Comparison of ENCODE assay signal across 33 mouse cellular contexts in genomic region chr15:11083678-11084077, GRCm38 (mm10). TPM values are rescaled to one million over a fixed set of nuclear protein-coding genes. Genes with fewer than 3 reads are reported as not detected.
A peak's percentile ranks its signal among the peaks of the same experiment; 100 is the strongest.
DNase-seq lines count a peak whose midpoint lies in the region; ATAC-seq and TF ChIP-seq lines count a peak whose summit lies in the region.
"Had no signal": no experiment of that assay in that cellular context is flagged by ENCODE, and none has a peak within 500 bp of the region (broad histone marks: within the 10 kb centered on the region; RNA-seq: fewer than 3 reads in every experiment).

No protein-coding gene starts in this region.

- no peaks in the 10 kb centered on the region for H3K36me3 ChIP-seq in forebrain, embryonic 12.5 days (replicated peaks)
- H3K36me3 ChIP-seq in forebrain, embryonic 11.5 days (ENCODE audit: control insufficient read depth, insufficient read depth, low read length), result no peaks in the 10 kb centered on the region
- H3K36me3 ChIP-seq in midbrain, embryonic 15.5 days (replicated peaks), result no peaks in the 10 kb centered on the region
- H3K36me3 ChIP-seq in midbrain, embryonic 14.5 days (ENCODE audit: control insufficient read depth, insufficient read depth, low read length), result no peaks in the 10 kb centered on the region
- no peaks in the 10 kb centered on the region for H3K36me3 ChIP-seq in neural tube, embryonic 14.5 days (ENCODE audit: control insufficient read depth, insufficient read depth, low read length)
- H3K36me3 ChIP-seq: embryonic facial prominence, embryonic 12.5 days; forebrain, embryonic 15.5 days; G1E; kidney, embryonic 15.5 days; limb, embryonic 13.5 days; lung, embryonic 15.5 days had no signal

- 0 out of 2 replicates have a peak, but pooled peaks have one; percentile 15 for TF ChIP-seq CTCF in embryonic fibroblast, embryonic 13.5 days (IDR thresholded peaks at IDR 0.05; ENCODE audit: borderline replicate concordance, insufficient read depth, low read length)

- TF ChIP-seq POLR2A in embryonic fibroblast, embryonic 13.5 days (IDR thresholded peaks at IDR 0.05; ENCODE audit: low read depth, low read length), result no peak

- ATAC-seq in forebrain, embryonic 12.5 days (ENCODE audit: low FRiP score), result 0 out of 2 replicates have a peak, but pooled peaks have one; percentile 27
- ATAC-seq in forebrain, embryonic 11.5 days (replicated peaks; ENCODE audit: low FRiP score), result no peak
- peak; percentile 49; the same call in 1 of the 2 replicates for ATAC-seq in midbrain, embryonic 15.5 days (replicated peaks)
- ATAC-seq in midbrain, embryonic 14.5 days (ENCODE audit: low FRiP score, low TSS enrichment), result no peak
- 0 out of 2 replicates have a peak, but pooled peaks have one; percentile 3 for ATAC-seq in neural tube, embryonic 14.5 days (ENCODE audit: low read depth)
- ATAC-seq: inflammation-experienced regulatory T-cells, adult 6 months had no signal

- H3K4me2 ChIP-seq in forebrain, embryonic 12.5 days, result no peak overlapping the region
- H3K4me2 ChIP-seq in forebrain, embryonic 11.5 days (ENCODE audit: low read depth, low read length, severe bottlenecking), result no peak overlapping the region
- no peak overlapping the region for H3K4me2 ChIP-seq in midbrain, embryonic 15.5 days
- no peak overlapping the region for H3K4me2 ChIP-seq in midbrain, embryonic 14.5 days (ENCODE audit: low read length)
- no peak overlapping the region for H3K4me2 ChIP-seq in neural tube, embryonic 14.5 days (ENCODE audit: low read depth, low read length)
- H3K4me2 ChIP-seq: embryonic facial prominence, embryonic 12.5 days; forebrain, embryonic 15.5 days; heart, embryonic 11.5 days; kidney, embryonic 15.5 days; limb, embryonic 13.5 days; liver, embryonic 11.5 days; lung, embryonic 15.5 days had no signal

- H3K9ac ChIP-seq in forebrain, embryonic 12.5 days, result no peak overlapping the region
- H3K9ac ChIP-seq in forebrain, embryonic 11.5 days (ENCODE audit: low read length), result no peak overlapping the region
- H3K9ac ChIP-seq in midbrain, embryonic 15.5 days, result no peak overlapping the region
- no peak overlapping the region for H3K9ac ChIP-seq in midbrain, embryonic 14.5 days (replicated peaks; ENCODE audit: low read length)
- H3K9ac ChIP-seq in neural tube, embryonic 14.5 days (replicated peaks; ENCODE audit: low read depth, low read length), result no peak overlapping the region
- H3K9ac ChIP-seq: embryonic facial prominence, embryonic 12.5 days; forebrain, embryonic 15.5 days; kidney, embryonic 15.5 days; limb, embryonic 13.5 days; lung, embryonic 15.5 days had no signal

- H3K4me1 ChIP-seq in forebrain, embryonic 12.5 days, result peaks cover 10% of the 10 kb centered on the region; the same call in 1 of the 2 replicates
- no peaks in the 10 kb centered on the region for H3K4me1 ChIP-seq in forebrain, embryonic 11.5 days (replicated peaks; ENCODE audit: control insufficient read depth, insufficient read depth, low read length)
- H3K4me1 ChIP-seq in midbrain, embryonic 15.5 days, result peaks cover 9% of the 10 kb centered on the region
- H3K4me1 ChIP-seq in midbrain, embryonic 14.5 days (ENCODE audit: control insufficient read depth, insufficient read depth, low read length), result no peaks in the 10 kb centered on the region
- H3K4me1 ChIP-seq in embryonic fibroblast, embryonic 13.5 days (ENCODE audit: control insufficient read depth, insufficient read depth, low read length), result peaks cover 20% of the 10 kb centered on the region
- H3K4me1 ChIP-seq in neural tube, embryonic 14.5 days (ENCODE audit: control insufficient read depth, insufficient read depth, low read length), result peaks cover 11% of the 10 kb centered on the region
- H3K4me1 ChIP-seq: forebrain, embryonic 15.5 days had no signal

- DNase-seq in forebrain, embryonic 11.5 days (ENCODE audit: low spot score), result no peak
- DNase-seq in midbrain, embryonic 14.5 days, result no peak
- DNase-seq in thymus, postnatal 25 days, result no peak
- DNase-seq: adrenal gland, postnatal 14 days; cerebellum, adult 11 months; cerebellum, adult 9-10 months; cerebellum, postnatal 36 days; gastrocnemius, adult 2 months; gastrocnemius, postnatal 36 days; heart, adult 18-20 months; heart, postnatal 4 days; kidney, adult 18-20 months; kidney, postnatal 25 days; right cerebral cortex, postnatal 4 days; thymus, adult 18-20 months; thymus, postnatal 36 days had no signal

- H3K27ac ChIP-seq in forebrain, embryonic 12.5 days, result no peak overlapping the region
- no peak overlapping the region for H3K27ac ChIP-seq in forebrain, embryonic 11.5 days (ENCODE audit: low read depth, low read length)
- H3K27ac ChIP-seq in midbrain, embryonic 15.5 days, result no peak overlapping the region
- no peak overlapping the region for H3K27ac ChIP-seq in midbrain, embryonic 14.5 days (replicated peaks; ENCODE audit: low read depth, low read length)
- H3K27ac ChIP-seq in embryonic fibroblast, embryonic 13.5 days (ENCODE audit: insufficient read depth, low read length), result peak overlapping the region; percentile 78; the same call in 1 of the 2 replicates
- no peak overlapping the region for H3K27ac ChIP-seq in neural tube, embryonic 14.5 days (ENCODE audit: low read depth, low read length)
- H3K27ac ChIP-seq: forebrain, embryonic 15.5 days; gastrocnemius, adult 2 months; layer of hippocampus, adult 2 months had no signal

- WGBS in forebrain, embryonic 12.5 days, result 92% methylated on average over 3 of the region's 3 CpGs
- 92% methylated on average over 3 of the region's 3 CpGs for WGBS in forebrain, embryonic 11.5 days
- WGBS in midbrain, embryonic 15.5 days, result 84% methylated on average over 3 of the region's 3 CpGs
- WGBS in midbrain, embryonic 14.5 days, result 87% methylated on average over 3 of the region's 3 CpGs
- 72% methylated on average over 3 of the region's 3 CpGs for WGBS in neural tube, embryonic 14.5 days

- H3K27me3 ChIP-seq in forebrain, embryonic 12.5 days, result no peaks in the 10 kb centered on the region
- H3K27me3 ChIP-seq in forebrain, embryonic 11.5 days (ENCODE audit: control insufficient read depth, insufficient read depth, low read length), result no peaks in the 10 kb centered on the region
- H3K27me3 ChIP-seq in midbrain, embryonic 15.5 days (replicated peaks), result no peaks in the 10 kb centered on the region
- H3K27me3 ChIP-seq in midbrain, embryonic 14.5 days (ENCODE audit: control insufficient read depth, insufficient read depth, low read length), result no peaks in the 10 kb centered on the region
- H3K27me3 ChIP-seq in neural tube, embryonic 14.5 days (ENCODE audit: control insufficient read depth, insufficient read depth, low read length), result no peaks in the 10 kb centered on the region
- H3K27me3 ChIP-seq: embryonic facial prominence, embryonic 12.5 days; forebrain, embryonic 15.5 days; kidney, embryonic 15.5 days; limb, embryonic 13.5 days; lung, embryonic 15.5 days had no signal

- H3K9me3 ChIP-seq in forebrain, embryonic 12.5 days, result no peaks in the 10 kb centered on the region
- no peaks in the 10 kb centered on the region for H3K9me3 ChIP-seq in forebrain, embryonic 11.5 days (ENCODE audit: control insufficient read depth, low read length)
- no peaks in the 10 kb centered on the region for H3K9me3 ChIP-seq in midbrain, embryonic 15.5 days
- no peaks in the 10 kb centered on the region for H3K9me3 ChIP-seq in midbrain, embryonic 14.5 days (ENCODE audit: control insufficient read depth, low read length)
- no peaks in the 10 kb centered on the region for H3K9me3 ChIP-seq in neural tube, embryonic 14.5 days (ENCODE audit: control insufficient read depth, low read length)
- H3K9me3 ChIP-seq: embryonic facial prominence, embryonic 12.5 days; forebrain, embryonic 15.5 days; G1E; kidney, embryonic 15.5 days; limb, embryonic 13.5 days; lung, embryonic 15.5 days had no signal

- no peak overlapping the region for H3K4me3 ChIP-seq in forebrain, embryonic 12.5 days (replicated peaks)
- H3K4me3 ChIP-seq in forebrain, embryonic 11.5 days (ENCODE audit: low read depth, low read length), result no peak overlapping the region
- H3K4me3 ChIP-seq in midbrain, embryonic 15.5 days, result no peak overlapping the region
- no peak overlapping the region for H3K4me3 ChIP-seq in midbrain, embryonic 14.5 days (replicated peaks; ENCODE audit: low read depth, low read length)
- H3K4me3 ChIP-seq in embryonic fibroblast, embryonic 13.5 days (ENCODE audit: insufficient read depth, low read length), result no peak overlapping the region
- no peak overlapping the region for H3K4me3 ChIP-seq in neural tube, embryonic 14.5 days (ENCODE audit: low read depth, low read length)
- H3K4me3 ChIP-seq: embryonic facial prominence, embryonic 12.5 days; erythroblast, embryonic 14.5 days; forebrain, embryonic 15.5 days; gastrocnemius, adult 2 months; kidney, embryonic 15.5 days; layer of hippocampus, adult 2 months; limb, embryonic 13.5 days; lung, embryonic 15.5 days had no signal

RNA-seq across cellular contexts. Expression of gene Adamts12, which starts 19.1 kb away (rescaled TPM):
- 1.7 and 3.2 TPM in 2 replicates for polyA plus RNA-seq in forebrain, embryonic 12.5 days (2016; fragmentation: Nextera tagmentation; extraction: Ambion mirVana)
- polyA plus RNA-seq in forebrain, embryonic 11.5 days (2014; fragmentation: Nextera tagmentation; extraction: Ambion mirVana), result 2.1 and 2.4 TPM in 2 replicates
- 1.8 and 2.2 TPM in 2 replicates for polyA plus RNA-seq in midbrain, embryonic 15.5 days (2015; fragmentation: Nextera tagmentation; extraction: Ambion mirVana)
- polyA plus RNA-seq in midbrain, embryonic 14.5 days (2014; fragmentation: Nextera tagmentation; extraction: Ambion mirVana), result 0.70 and 2.8 TPM in 2 replicates
- 35.1 and 40.9 TPM in 2 replicates for polyA plus RNA-seq in embryonic fibroblast, embryonic 13.5 days (2011; ENCODE audit: insufficient read length, low read depth, missing spikeins)
- polyA plus RNA-seq in neural tube, embryonic 14.5 days (2014; fragmentation: Nextera tagmentation; extraction: Ambion mirVana), result 2.2 and 4.1 TPM in 2 replicates
- polyA plus RNA-seq: G1E; inflammation-experienced regulatory T-cells, adult 6 months had no signal

RNA-seq across cellular contexts. Expression of gene Rxfp3, which starts 45.9 kb away (rescaled TPM):
- 1.9 and 2.5 TPM in 2 replicates for polyA plus RNA-seq in forebrain, embryonic 12.5 days (2016; fragmentation: Nextera tagmentation; extraction: Ambion mirVana)
- polyA plus RNA-seq in forebrain, embryonic 11.5 days (2014; fragmentation: Nextera tagmentation; extraction: Ambion mirVana), result 0.76 and 1.1 TPM in 2 replicates
- polyA plus RNA-seq in midbrain, embryonic 15.5 days (2015; fragmentation: Nextera tagmentation; extraction: Ambion mirVana), result 2.6 and 3.0 TPM in 2 replicates
- polyA plus RNA-seq in midbrain, embryonic 14.5 days (2014; fragmentation: Nextera tagmentation; extraction: Ambion mirVana), result 2.5 TPM in 2 replicates
- polyA plus RNA-seq in embryonic fibroblast, embryonic 13.5 days (2011; ENCODE audit: insufficient read length, low read depth, missing spikeins), result 0.28 TPM in 1 of 2 replicates, not detected in the other
- 1.2 and 1.7 TPM in 2 replicates for polyA plus RNA-seq in neural tube, embryonic 14.5 days (2014; fragmentation: Nextera tagmentation; extraction: Ambion mirVana)
- polyA plus RNA-seq: erythroblast, embryonic 14.5 days; G1E; heart, embryonic 11.5 days; liver, embryonic 16.5 days; spleen, adult 2 months had no signal

Comparison
In these comparisons a context has a peak if more than half of its experiments do, and no peak if none do; other contexts are left out.
1. ATAC-seq: peak in forebrain, embryonic 12.5 days (single experiment), midbrain, embryonic 15.5 days (single experiment) and neural tube, embryonic 14.5 days (single experiment); none in forebrain, embryonic 11.5 days (single experiment) and midbrain, embryonic 14.5 days (single experiment).